Mouse (Mus musculus) embryonic fibroblast, embryonic 13.5 days (primary cell): Measurements from ENCODE around the gene Kntc1. TPM values are rescaled to one million over a fixed set of nuclear protein-coding genes. Genes with fewer than 3 reads are reported as not detected.
"Not testable (repeated sequence)": the region's sequence is repeated elsewhere in the genome, so short reads cannot be mapped to it uniquely, and the experiment has no call there.

ENCODE experiments used
- H3K27ac ChIP-seq: 2 replicates; pipeline ENCODE4 v1.5.1; 2012; ENCODE audit warnings: low read length, control low read depth, inconsistent platforms; ENCODE audit not compliant: insufficient read depth
- H3K4me1 ChIP-seq: 2 replicates; pipeline ENCODE4 v1.6.1; 2011; ENCODE audit warnings: low read length; ENCODE audit not compliant: control insufficient read depth, insufficient read depth
- H3K4me3 ChIP-seq: 2 replicates; pipeline ENCODE4 v1.5.1; 2011; ENCODE audit warnings: mild to moderate bottlenecking, control low read depth, low read length; ENCODE audit not compliant: insufficient read depth
- CTCF ChIP-seq: IDR thresholded peaks from 2 replicates; pipeline ENCODE4 v1.5.1; 2011; ENCODE audit warnings: mild to moderate bottlenecking, control low read depth, low read length, moderate library complexity, borderline replicate concordance; ENCODE audit not compliant: insufficient read depth
- POLR2A ChIP-seq: IDR thresholded peaks from 2 replicates; pipeline ENCODE4 v1.6.1; 2011; ENCODE audit warnings: low read depth, mild to moderate bottlenecking, control low read depth, low read length, moderate library complexity
- polyA plus RNA-seq: library from polyadenylated mRNA; stranded (reverse); fragments of >200 nt; gene quantifications from 2 replicates; pipeline ENCODE4 v1.2.4, GENCODE M21; 2011; ENCODE audit warnings: low read depth; ENCODE audit not compliant: missing spikeins, insufficient read length

Gene Kntc1
- 24.7 and 42.0 TPM in 2 replicates for polyA plus RNA-seq

GRCm38 (mm10) chr5:123749065-123750064 is at the start of gene Kntc1, which contains the start of gene Rsrc2:
Kntc1 (plus strand) TSS chr5:123749716.
Rsrc2 (minus strand) TSS chr5:123749414.
- H3K4me1 ChIP-seq, result peaks cover 5% of the 10 kb centered on the region
- peak within 1 kb of the TSS; percentile 98 for H3K27ac ChIP-seq
- peak; percentile 97 for TF ChIP-seq POLR2A
- no peak for TF ChIP-seq CTCF
- H3K4me3 ChIP-seq, result peak within 1 kb of the TSS; percentile 99

GRCm38 (mm10) chr5:123700625-123701024 is 48.9 kb upstream of the Kntc1 start:
- TF ChIP-seq CTCF, result no peak
- no peak for TF ChIP-seq POLR2A
- Histone ChIP-seq H3K4me1 (peaks cover 2% of the 10 kb centered on the region; the same call in 1 of the 2 replicates), H3K27ac (no peak overlapping the region), H3K4me3 (no peak overlapping the region)

- H3K4me3 ChIP-seq, result no peak overlapping the region
- H3K4me1 ChIP-seq, result no peaks in the 10 kb centered on the region
- TF ChIP-seq CTCF (no peak), POLR2A (no peak)
- no peak overlapping the region for H3K27ac ChIP-seq
Measured at GRCm38 (mm10) chr5:123708598-123708997, 40.9 kb upstream of the Kntc1 start.

- Histone ChIP-seq H3K4me3 (no peak overlapping the region), H3K4me1 (no peaks in the 10 kb centered on the region), H3K27ac (no peak overlapping the region)
- TF ChIP-seq CTCF (no peak), POLR2A (no peak)
Measured at GRCm38 (mm10) chr5:123709571-123709970, 39.9 kb upstream of the Kntc1 start.

GRCm38 (mm10) chr5:123713782-123714181 is 35.7 kb upstream of the Kntc1 start:
- Histone ChIP-seq H3K4me1 (peaks cover 2% of the 10 kb centered on the region; the same call in 1 of the 2 replicates), H3K4me3 (no peak overlapping the region), H3K27ac (no peak overlapping the region)
- TF ChIP-seq POLR2A (no peak), CTCF (no peak)

- no peak overlapping the region for H3K27ac ChIP-seq
- H3K4me3 ChIP-seq, result no peak overlapping the region
- no peak for TF ChIP-seq POLR2A
- no peak for TF ChIP-seq CTCF
- peaks cover 2% of the 10 kb centered on the region; the same call in 1 of the 2 replicates for H3K4me1 ChIP-seq
Measured at GRCm38 (mm10) chr5:123714622-123715021, 34.9 kb upstream of the Kntc1 start.

- H3K27ac ChIP-seq, result peak within 1 kb of the TSS; percentile 47; the same call in 1 of the 2 replicates
- TF ChIP-seq CTCF (no peak), POLR2A (peak; percentile 78)
- H3K4me3 ChIP-seq, result peak within 1 kb of the TSS; percentile 91
- H3K4me1 ChIP-seq, result peaks cover 2% of the 10 kb centered on the region; the same call in 1 of the 2 replicates
Measured at GRCm38 (mm10) chr5:123720328-123721311, 28.9 kb upstream of the Kntc1 start, which contains the start of gene Zcchc8. Zcchc8 (minus strand) TSS chr5:123721100.

GRCm38 (mm10) chr5:123723816-123724215 is 25.7 kb upstream of the Kntc1 start:
- H3K4me3 ChIP-seq, H3K4me1 ChIP-seq, H3K27ac ChIP-seq: not testable (repeated sequence)

GRCm38 (mm10) chr5:123730981-123731380 is 18.5 kb upstream of the Kntc1 start:
- Histone ChIP-seq H3K27ac (no peak overlapping the region), H3K4me3 (no peak overlapping the region), H3K4me1 (no peaks in the 10 kb centered on the region)
- TF ChIP-seq CTCF (no peak), POLR2A (no peak)
